Mouse (Mus musculus): ENCODE data around the gene Map3k13.
"Not testable (repeated sequence)": the region's sequence is repeated elsewhere in the genome, so short reads cannot be mapped to it uniquely, and the experiment has no call there.

Map3k13 gene

DNA sequence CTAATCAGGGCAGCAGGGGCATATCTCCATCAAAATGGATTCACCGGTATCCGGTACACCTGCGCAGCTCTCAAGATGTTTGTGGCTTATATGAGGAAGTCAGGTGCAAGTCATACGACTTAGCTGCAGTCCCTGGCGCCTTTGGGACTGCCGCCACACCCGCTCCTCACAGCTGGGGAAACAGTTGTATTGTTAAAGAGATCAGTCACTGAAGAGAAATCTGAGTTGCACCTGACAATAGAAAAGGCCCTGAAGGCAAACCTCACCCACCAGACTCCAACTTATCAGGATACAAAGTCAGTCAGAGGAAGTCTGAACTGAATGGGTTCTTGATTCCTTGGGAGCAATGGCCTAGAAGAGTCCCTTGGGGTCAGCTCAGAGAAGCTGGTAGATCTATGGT, 13.6 kb downstream of the Map3k13 start:
- DNase-seq (ENCODE audit: low spot score in 2 of 2), result not testable (repeated sequence)

DNA sequence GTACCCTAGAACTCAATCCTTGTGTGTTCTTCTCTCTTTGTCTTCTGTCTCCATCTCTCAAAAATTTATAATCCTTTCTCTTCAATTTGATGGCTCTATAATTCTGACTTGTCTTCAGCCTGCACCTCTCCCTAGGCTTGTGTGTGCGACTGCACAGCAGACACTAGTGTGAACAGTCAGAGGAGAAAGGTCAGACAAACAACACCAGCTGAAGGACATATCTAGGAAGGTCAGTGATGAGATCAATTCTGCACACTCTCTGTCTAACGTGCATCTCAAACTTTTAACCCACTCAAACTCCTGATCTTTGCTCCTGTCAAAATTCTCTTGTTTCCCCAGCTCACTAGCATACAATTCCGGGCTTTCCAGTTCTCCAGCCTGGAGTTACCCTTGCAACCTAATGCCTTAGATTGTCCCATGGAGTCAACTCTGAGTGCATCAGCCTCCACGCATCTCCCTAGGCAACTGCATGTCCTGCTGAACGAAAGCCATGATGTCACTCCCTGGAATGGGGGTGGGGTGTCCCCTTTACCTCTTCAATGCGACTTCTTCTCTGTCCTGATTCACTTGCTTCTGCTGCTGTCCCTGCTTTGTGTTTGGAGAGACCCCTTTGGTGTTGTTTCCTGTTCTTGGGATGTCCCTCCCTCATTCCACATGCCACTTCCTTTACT, 19.2 kb downstream of the Map3k13 start:
- no peak for DNase-seq (ENCODE audit: low spot score in 2 of 2)

DNA sequence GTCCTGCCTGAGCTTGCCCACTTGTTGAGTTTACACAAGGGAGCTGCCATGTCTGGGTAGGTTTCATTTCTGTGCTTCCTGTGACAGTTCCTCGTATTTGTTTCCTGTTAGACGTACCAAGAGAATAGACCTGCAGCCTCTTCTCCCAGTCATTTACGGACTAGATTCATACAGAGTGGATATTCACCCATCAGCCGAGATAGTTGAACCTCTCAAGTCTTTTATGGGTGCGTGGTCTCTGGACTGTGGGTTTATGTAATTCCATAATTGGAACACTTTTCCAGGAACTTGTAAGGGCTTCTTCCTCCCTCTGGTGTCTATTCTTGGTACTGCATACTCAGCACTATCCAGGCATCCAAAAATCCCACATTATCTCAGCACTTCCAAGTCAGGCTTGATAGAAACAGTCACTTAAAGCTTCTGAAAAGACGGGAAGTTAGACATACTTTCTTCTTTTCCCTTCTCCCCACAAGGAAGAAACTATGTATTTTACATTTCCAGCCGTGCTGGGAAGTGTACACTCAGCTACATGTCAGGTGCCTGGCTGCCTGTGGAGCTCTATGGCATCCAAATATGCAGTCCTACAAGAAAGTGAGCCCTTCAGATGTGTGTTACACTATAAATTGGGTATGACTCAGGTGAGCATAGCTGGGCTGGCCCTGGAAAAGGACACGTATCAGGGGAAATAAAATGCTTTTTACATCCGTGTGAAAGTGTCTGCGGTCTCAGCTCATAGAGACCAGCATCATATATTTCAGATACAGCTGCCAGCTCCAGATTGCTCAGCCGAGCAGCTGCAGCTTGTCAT, 20.9 kb downstream of the Map3k13 start:
- DNase-seq (ENCODE audit: low spot score in 2 of 2), result peak; percentile 54 to 60

DNA sequence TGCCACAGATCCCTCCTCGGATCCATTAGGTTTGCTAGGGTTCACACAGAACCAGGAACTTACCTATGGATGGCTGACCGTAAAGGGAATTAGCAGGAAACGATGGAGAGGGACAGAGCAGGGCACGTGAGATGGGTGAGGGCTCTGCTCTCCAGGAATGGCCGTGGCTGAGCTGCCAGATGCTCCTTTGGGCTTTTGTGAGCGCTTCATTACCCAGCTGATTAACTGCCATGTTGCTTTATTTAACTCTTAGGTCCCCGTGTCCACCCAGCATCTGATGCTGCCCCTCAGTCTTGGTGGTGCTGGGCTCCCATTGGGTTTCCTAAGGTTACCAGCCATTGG, 21.5 kb downstream of the Map3k13 start:
- DNase-seq (ENCODE audit: low spot score in 2 of 2), result no peak

DNA sequence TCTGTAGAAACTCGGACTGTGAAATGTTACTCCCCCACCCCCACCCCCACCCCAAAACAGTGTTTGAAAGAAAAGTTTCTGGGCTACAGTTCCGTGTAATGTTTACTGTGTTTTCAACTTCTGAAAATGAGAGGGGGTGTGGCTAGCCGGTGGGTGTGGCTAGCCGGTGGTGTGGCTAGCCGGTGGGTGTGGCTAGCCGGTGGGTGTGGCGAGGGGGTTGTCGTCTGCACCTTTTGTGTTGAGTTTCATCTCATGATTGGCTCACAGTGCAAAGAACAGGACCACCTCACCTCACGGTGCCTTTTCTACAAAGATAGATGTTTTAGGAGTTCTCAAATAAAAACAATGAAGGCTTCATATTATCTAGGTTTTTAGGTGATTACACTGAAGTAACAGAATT, 24.0 kb downstream of the Map3k13 start:
- DNase-seq (ENCODE audit: low spot score in 2 of 2), result no peak

DNA sequence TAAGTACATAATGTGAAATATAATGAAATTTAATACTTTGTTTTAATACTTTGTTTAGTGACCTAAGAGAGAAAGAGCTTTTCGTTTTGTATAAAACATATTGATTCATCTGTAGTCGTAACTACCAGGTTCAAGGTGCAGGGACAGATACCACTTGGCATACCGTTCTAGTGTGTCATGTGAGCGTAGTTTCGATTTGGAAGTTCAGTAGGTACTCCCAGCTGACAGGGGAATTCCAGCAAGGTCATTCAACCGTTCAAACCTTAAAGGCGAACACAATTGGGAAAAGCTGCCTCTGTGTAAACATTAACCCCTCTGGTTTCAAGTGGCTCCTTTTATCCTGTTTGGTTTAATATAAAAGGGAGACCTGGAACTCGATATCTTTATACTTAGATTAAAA, 24.5 kb downstream of the Map3k13 start:
- DNase-seq (ENCODE audit: low spot score in 2 of 2), result no peak

DNA sequence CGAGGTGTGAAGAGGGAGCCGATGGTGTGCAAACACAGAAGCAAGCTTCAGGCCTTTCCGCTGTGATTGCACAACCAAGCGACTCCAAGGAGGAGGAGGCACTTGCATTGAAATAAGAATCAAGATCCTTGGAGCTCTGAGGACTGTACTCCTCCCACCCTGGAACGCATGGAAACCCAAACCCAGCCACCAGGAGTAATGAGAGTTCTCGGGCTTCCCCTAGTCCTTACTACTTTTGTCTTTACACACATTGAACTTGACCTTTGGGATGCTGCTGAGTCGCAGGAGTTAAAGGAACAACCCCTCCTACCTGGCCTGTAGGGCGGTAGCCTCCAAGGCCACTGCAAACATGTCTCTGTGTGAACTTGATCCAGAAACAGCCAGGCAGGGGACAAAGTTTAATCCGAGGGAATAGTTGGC, 31.5 kb downstream of the Map3k13 start:
- DNase-seq (ENCODE audit: low spot score in 2 of 2), result no peak

DNA sequence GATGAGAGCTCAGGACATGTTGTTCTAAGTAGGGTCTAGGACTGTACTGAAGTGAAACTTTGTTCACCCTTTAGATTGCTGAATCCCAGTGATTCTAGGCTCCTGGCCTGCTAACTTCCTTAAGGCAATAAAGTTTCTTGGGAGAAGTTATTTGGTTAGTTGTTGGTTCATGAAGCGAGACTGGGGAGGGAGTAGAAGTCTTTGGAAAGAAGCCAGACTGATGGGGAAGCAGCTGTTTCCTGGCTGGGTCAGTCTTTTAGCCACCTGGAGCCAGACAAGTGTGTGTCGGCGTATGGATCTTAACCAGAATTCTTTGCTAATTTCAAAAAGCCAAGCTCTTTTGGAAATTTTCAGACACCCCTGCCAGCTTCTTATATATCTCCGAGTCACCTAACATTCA, 33.0 kb downstream of the Map3k13 start:
- no peak for DNase-seq (ENCODE audit: low spot score in 2 of 2)

DNA sequence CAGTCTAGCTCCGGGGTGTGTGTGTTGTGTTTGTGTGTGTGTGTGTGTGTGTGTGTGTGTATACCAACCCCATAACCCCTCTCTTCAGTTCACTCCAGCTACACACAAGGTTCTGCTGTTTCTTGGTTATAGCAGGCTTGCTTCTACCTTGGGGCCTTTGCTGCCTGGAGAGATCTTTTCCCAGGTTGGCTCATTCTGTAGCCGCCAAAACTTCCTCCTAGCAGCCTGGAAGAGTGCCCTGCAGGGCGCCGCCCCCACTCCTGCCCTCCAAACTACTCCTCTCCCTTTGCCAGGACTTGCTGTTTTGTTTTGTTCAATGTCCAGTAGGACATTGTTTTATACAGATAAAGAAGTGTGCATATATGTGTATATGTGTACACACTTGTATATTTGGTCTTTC, 33.4 kb downstream of the Map3k13 start:
- DNase-seq (ENCODE audit: low spot score in 2 of 2), result no peak

DNA sequence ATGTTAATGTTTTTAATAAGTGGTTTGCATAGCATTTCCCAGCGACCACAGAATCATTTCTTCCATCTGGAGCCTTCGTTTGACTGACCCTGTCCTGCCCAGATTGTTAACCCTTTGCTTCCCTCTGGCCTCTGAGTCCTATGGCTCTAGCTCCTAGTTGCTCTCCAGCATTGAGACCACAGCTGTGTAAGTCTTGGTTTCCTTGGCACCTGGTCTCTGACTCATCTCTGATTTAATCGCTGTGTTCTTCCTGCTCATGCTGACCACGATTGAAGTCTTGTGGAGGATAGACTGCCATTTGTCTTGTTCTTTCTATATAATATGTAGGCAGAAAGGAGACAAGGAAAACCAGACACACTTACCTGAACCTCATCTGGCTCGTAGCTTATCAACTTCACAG, 35.6 kb downstream of the Map3k13 start:
- DNase-seq (ENCODE audit: low spot score in 2 of 2), result no peak

DNA sequence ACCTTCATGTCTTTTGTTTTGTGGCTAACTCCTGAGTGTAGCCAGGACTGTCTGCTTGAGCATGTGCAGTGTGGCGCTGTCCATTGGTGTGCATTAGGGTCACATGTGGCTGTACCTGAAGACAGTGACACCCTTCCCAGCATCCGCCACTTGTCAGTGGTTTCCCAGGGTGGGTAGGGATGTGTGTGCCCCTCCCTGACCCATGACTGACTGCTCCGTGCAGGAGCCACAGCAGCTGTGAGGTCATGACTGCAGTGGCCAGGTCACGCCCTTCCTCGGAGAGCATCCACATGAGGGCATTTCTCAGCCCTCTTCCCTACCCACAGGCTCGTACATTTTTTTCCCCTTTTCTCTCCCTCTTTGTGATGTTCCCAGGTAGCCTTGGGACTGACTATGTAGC, 36.6 kb downstream of the Map3k13 start:
- no peak for DNase-seq (ENCODE audit: low spot score in 2 of 2)

DNA sequence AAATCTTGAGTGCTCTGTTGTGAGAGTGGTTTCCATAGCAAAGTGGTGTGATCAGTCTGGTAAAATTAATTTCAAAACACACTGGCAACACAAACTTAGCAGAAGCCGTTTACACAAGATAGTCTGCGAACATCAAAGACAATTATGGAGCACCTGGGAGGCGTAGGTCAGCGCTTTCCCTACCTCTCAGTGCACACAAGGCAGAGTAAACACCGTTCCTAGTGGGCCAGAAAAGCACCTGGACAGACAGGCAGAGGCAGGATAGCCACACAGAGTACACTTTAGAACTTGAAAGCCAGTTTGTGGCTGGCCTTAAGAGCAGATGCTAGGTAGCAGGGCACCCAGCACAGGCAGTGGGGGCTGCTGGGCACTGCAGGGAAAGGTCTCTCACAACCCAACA, 37.6 kb downstream of the Map3k13 start:
- DNase-seq (ENCODE audit: low spot score in 2 of 2), result no peak

DNA sequence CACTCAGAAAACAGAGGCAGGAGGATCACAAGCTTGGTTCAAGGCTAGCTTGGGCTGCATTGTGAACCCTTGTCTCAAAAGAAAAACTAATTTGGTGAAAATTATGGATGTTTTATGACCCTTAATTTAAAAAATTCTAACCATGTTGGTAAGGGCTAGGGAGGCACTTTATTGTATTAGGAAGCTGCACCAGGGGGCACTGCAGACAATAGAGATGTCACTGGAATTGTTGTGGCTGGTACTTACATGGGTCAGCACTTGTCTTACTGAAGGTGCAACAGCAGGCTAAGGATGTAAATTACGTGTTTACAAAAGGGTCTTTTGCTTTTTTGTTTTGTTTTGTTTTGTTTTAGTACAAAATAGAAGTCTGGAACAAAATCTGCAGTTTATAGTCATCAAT, 39.3 kb downstream of the Map3k13 start:
- DNase-seq (ENCODE audit: low spot score in 2 of 2), result no peak

DNA sequence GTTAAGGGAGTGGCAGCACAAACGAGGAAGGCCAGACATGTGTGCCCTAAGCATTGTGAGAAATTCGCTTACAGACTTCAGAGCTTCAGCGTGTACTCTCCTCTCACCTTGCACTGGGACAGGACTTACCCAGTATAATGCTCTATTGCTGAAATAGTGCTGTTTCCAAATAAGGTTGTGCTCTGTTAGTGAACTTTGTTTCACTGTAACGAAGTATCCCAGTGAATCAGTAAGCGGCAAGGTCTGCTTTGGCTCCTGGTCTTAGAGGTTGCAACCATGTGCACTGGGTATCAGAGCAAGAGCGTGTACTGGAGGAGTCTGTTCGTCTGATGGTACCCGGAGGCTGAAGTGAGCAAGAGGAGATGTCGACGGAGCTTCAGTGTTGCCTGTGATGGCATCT, 39.8 kb downstream of the Map3k13 start:
- no peak for DNase-seq (ENCODE audit: low spot score in 2 of 2)

DNA sequence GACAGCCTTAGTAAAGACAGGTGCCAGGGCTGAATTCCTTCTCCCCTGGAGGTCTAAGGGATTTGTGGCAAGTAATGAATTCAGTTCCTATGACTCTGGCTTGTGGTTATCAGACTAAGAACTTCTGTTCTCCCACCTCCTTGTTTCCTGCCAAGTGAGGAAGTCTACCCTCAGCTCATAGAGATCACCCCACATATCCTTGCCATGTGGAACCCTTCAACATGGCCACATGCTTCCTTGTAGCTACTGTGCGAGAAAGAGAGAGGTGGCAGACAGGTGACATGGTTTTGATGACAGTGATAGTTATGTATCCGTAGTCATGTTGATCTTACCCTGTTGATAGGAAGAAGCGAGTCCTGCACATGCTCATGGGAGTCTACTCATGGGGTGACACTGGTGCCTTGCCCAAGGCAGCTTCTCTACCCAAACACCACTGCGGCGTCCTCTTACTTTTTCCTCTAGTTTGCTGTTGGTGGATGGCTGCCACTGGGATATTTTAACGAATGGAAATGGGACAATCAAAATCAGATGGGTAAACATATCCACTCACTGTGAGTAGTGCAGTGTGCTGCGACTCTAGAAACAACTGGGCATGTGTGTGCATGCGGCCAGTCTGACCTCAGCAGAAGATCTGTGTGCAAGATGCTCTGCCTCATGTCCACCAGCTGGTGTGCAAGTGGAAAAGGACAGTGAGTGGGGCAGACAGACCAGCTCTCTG, 40.9 kb downstream of the Map3k13 start:
- DNase-seq (ENCODE audit: low spot score in 2 of 2), result no peak

DNA sequence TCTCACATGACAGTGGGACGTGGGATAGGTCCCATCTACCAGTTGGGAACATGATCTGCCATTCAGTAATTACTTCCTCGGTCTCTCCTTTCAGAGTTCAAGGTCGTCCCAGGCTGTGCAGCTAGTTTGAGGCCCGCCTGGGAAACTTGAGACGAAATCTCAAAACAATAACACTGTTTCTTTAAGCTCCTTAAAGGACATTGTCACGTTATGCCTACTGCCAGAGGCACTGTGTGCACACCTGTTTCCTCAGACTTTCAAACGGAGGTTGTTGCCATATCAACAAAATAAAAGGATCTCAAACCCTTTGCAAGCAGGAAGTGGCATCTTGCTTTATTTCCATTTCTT, 41.4 kb downstream of the Map3k13 start:
- DNase-seq (ENCODE audit: low spot score in 2 of 2), result no peak

DNA sequence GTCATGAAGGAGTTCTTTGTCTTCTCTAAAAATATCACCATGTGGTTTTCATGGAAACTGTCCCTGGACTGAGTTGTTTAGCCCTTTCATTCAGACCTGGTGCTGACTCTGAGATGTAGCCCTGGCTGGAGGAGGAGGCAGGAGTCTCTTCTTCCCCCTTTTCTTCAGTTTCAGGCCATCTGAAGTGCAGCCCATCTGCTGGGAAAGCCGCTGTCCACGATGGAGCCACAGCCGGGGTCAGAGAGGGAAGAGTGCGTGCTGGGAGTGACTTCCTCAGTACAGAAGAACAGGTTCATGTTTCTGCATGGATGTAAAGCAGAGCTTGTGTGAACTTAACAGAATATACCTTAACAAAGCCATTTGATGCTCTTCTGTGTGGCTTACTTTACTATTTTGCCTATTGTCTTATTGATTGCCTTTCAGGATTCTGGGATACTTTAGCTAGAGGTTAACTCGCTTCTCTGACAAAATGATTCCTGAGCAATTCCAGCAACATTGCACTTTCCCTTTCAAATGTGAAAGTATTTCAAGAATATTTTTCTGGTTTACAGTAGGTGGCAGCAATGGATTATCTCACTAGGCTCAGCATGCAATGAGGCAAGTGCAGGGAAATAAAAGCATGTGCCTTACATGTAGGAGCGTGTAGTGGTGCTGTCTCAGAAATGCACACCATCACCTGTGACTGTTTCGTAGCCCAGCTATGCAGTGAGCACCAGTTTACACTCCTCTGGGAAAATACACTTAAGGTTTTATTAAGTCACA, 42.3 kb downstream of the Map3k13 start:
- peak in 1 of 2 experiments; percentile 51 for DNase-seq (ENCODE audit: low spot score in 2 of 2)

DNA sequence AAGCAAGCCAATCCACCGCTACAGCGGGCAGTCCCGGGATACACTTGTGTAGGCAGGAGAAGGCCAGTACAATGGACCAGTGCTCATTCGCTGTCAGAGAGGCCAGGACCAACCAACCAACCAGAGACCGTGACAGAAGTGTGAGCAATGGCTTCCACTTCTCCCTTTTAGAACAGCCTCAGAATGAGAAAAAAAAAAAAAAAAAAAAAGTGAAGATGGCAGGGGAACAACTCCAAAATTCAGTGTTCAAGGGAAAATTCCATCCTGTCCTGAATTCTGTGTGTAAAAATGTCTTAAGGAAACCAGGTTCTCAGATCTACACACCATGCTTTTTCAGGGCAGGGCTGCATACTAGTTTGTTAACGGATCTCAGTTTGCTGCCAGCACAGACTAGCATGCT, 43.5 kb downstream of the Map3k13 start:
- no peak for DNase-seq (ENCODE audit: low spot score in 2 of 2)

DNA sequence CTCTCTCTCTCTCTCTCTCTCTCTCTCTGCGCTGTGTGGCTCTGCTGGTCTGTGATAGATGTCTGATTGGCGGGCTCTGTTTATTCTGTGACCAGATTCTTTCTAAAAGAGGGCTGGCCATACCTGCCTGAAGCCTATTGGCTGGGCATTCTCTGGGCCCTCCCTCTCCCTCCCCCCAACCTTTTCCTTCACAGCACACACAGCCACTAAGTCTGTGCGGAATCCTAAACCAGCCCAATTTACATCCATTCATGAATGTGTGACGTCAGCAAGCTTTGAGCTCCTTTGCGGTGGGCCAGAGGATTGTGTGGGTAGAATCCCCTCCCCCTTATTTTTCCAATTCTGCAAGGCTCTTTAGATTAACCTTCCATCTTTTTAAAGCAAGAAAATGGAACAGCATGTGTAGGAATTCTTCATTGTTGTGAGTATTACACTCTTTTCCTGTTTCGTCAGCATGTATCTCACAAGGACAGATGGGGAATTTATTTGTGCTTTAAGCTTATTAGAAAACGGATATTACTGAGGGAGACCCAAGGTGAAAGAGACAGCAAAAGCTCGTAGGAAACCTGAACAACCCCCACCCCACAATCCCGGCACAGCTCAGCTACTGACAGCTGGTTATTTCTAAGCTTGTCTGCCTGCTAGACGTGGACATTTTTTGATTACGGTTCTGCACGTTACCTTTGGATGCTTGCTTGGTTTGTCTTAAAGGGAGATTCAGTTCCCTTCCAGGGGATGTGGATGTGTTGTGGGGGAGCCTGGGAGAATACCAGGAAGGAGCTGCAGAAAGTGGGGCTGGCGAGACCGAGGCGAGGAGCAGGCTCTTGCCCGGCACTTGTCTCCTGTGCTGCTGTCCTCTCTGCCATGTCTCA, 51.9 kb downstream of the Map3k13 start:
- DNase-seq (ENCODE audit: low spot score in 2 of 2), result peak; percentile 87 to 93

DNA sequence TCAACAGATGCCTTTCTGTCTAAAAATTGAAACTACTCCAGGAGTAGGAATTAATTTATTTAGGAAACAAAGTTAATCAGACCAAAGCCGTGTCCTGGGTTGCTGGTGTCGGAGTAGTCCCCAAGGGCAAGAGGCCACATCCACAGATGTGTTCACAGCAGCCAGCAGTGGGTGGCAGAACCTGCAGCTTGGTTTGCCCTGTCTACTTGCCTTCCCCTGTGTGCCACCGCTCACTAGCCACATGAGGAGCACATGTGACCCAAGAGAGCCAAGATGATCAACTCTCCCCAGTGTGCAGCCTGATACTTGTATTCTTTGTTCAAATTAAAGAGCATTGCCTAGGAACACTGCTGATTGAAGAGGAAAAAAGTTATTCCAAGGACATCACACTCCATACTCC, 54.3 kb downstream of the Map3k13 start:
- no peak for DNase-seq (ENCODE audit: low spot score in 2 of 2)

DNA sequence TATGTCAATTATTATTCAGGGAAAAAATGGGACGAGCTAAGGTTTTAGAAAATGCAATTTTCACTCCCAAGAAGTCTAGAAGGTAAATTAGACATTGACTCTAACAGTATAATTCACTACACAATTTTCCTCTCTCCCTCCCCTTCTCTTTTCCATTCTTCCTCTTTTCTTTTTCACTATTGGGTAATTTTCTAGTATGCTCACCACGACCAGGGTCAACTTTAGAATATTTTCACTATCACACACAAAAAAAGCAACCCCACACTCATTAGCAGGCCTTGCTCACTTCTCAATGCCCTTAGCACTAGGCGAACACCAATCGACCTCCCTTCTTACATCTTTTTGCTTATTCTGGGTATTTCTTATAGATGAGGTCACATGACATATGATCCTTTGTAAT, 54.7 kb downstream of the Map3k13 start:
- no peak for DNase-seq (ENCODE audit: low spot score in 2 of 2)
